Mouse (Mus musculus) brown adipose tissue, adult 24 weeks (tissue): Measurements from ENCODE around the gene Gjd3. TPM values are rescaled to one million over a fixed set of nuclear protein-coding genes. Genes with fewer than 3 reads are reported as not detected.
A peak's percentile ranks its signal among the peaks of the same experiment; 100 is the strongest.

Experiments
- H3K27ac ChIP-seq: fragments of 200-500 bp; replicated peaks from 2 replicates; pipeline ENCODE4 v1.5.1; 2012; ENCODE audit warnings: low read depth, mild to moderate bottlenecking, low read length
- H3K4me1 ChIP-seq: fragments of 200-500 bp; 2 replicates; pipeline ENCODE4 v1.6.1; 2012; ENCODE audit warnings: low read length, mixed read lengths; ENCODE audit not compliant: control insufficient read depth, insufficient read depth, insufficient read length
- H3K4me3 ChIP-seq: fragments of 200-500 bp; 2 replicates; pipeline ENCODE4 v1.5.1; 2012; ENCODE audit warnings: low read depth, mild to moderate bottlenecking, low read length, moderate library complexity; ENCODE audit not compliant: insufficient read depth
- polyA plus RNA-seq: library from polyadenylated mRNA; stranded (reverse); fragments of >200 nt; gene quantifications from 2 replicates; pipeline ENCODE4 v1.2.4, GENCODE M21; 2012; ENCODE audit not compliant: missing spikeins, insufficient read depth, insufficient read length

The Gjd3 gene
- not detected in 2 replicates for polyA plus RNA-seq

- Histone ChIP-seq H3K27ac (no peak within 1 kb of the TSS), H3K4me1 (no peaks in the 10 kb centered on the region), H3K4me3 (peak within 1 kb of the TSS; percentile 54)
These were observed at the start of gene Gjd3 for GRCm38 (mm10) chr11:98982773-98983133. TSS of gene Gjd3 (minus strand) at chr11:98983016.

GRCm38 (mm10) chr11:99026899-99027440, 44.2 kb upstream of the Gjd3 start:
- H3K4me1 ChIP-seq, result no peaks in the 10 kb centered on the region
- H3K27ac ChIP-seq, result no peak overlapping the region
- H3K4me3 ChIP-seq, result no peak overlapping the region

- no peaks in the 10 kb centered on the region for H3K4me1 ChIP-seq
- H3K4me3 ChIP-seq, result no peak overlapping the region
- H3K27ac ChIP-seq, result no peak overlapping the region
These were observed 43.1 kb upstream of the Gjd3 start for GRCm38 (mm10) chr11:99025878-99026277.

- H3K27ac ChIP-seq, result no peak overlapping the region
- H3K4me1 ChIP-seq, result no peaks in the 10 kb centered on the region
- H3K4me3 ChIP-seq, result peak overlapping the region; percentile 52
These were observed 41.8 kb upstream of the Gjd3 start for GRCm38 (mm10) chr11:99024468-99025134.

GRCm38 (mm10) chr11:99023500-99024467, 41.0 kb upstream of the Gjd3 start, which contains the start of gene Top2a:
TSS of gene Top2a (minus strand) at chr11:99024189.
- Histone ChIP-seq H3K4me3 (peak within 1 kb of the TSS; percentile 74), H3K4me1 (no peaks in the 10 kb centered on the region), H3K27ac (no peak within 1 kb of the TSS)

- Histone ChIP-seq H3K4me1 (no peaks in the 10 kb centered on the region), H3K4me3 (peak overlapping the region; percentile 74), H3K27ac (no peak overlapping the region)
These were observed 40.3 kb upstream of the Gjd3 start for GRCm38 (mm10) chr11:99023094-99023493.

- H3K4me1 ChIP-seq, result no peaks in the 10 kb centered on the region
- H3K4me3 ChIP-seq, result no peak overlapping the region
- no peak overlapping the region for H3K27ac ChIP-seq
These were observed 39.6 kb upstream of the Gjd3 start for GRCm38 (mm10) chr11:99022384-99022933.

GRCm38 (mm10) chr11:99019844-99020243, 37.0 kb upstream of the Gjd3 start:
- no peak overlapping the region for H3K4me3 ChIP-seq
- H3K27ac ChIP-seq, result no peak overlapping the region
- no peaks in the 10 kb centered on the region for H3K4me1 ChIP-seq

- Histone ChIP-seq H3K4me1 (no peaks in the 10 kb centered on the region), H3K27ac (no peak overlapping the region), H3K4me3 (no peak overlapping the region)
These were observed 31.0 kb upstream of the Gjd3 start for GRCm38 (mm10) chr11:99013856-99014255.

GRCm38 (mm10) chr11:99010706-99011105, 27.9 kb upstream of the Gjd3 start:
- Histone ChIP-seq H3K4me1 (no peaks in the 10 kb centered on the region), H3K27ac (no peak overlapping the region), H3K4me3 (no peak overlapping the region)

- H3K27ac ChIP-seq, result no peak overlapping the region
- H3K4me1 ChIP-seq, result no peaks in the 10 kb centered on the region
- H3K4me3 ChIP-seq, result no peak overlapping the region
These were observed 27.3 kb upstream of the Gjd3 start for GRCm38 (mm10) chr11:99010124-99010523.

GRCm38 (mm10) chr11:99006788-99007187, 24.0 kb upstream of the Gjd3 start:
- no peaks in the 10 kb centered on the region for H3K4me1 ChIP-seq
- H3K27ac ChIP-seq, result no peak overlapping the region
- H3K4me3 ChIP-seq, result no peak overlapping the region

GRCm38 (mm10) chr11:98999243-98999642, 16.4 kb upstream of the Gjd3 start:
- no peaks in the 10 kb centered on the region for H3K4me1 ChIP-seq
- H3K4me3 ChIP-seq, result no peak overlapping the region
- no peak overlapping the region for H3K27ac ChIP-seq

GRCm38 (mm10) chr11:98998776-98999175, 16.0 kb upstream of the Gjd3 start:
- Histone ChIP-seq H3K4me1 (no peaks in the 10 kb centered on the region), H3K4me3 (no peak overlapping the region)

GRCm38 (mm10) chr11:98997659-98998058, 14.8 kb upstream of the Gjd3 start:
- Histone ChIP-seq H3K4me3 (no peak overlapping the region), H3K27ac (no peak overlapping the region)

More at GRCm38 (mm10) chr11:98998776-98999175, 16.0 kb upstream of the Gjd3 start:
- H3K27ac ChIP-seq, result no peak overlapping the region

More at GRCm38 (mm10) chr11:98997659-98998058, 14.8 kb upstream of the Gjd3 start:
- no peaks in the 10 kb centered on the region for H3K4me1 ChIP-seq
